Mouse (Mus musculus): ENCODE measurements at regions not wholly inside any gene's neighbourhood (a gene's known extent, or its start where the extent isn't known, plus 50 kb on each side); places are given as distances from the start of the nearest gene placed in this dataset.

- DNase-seq: no peak
Observed at GRCm38 (mm10) chr1:76322943-76323559, 777.0 kb downstream of the Slc4a3 start.

DNA sequence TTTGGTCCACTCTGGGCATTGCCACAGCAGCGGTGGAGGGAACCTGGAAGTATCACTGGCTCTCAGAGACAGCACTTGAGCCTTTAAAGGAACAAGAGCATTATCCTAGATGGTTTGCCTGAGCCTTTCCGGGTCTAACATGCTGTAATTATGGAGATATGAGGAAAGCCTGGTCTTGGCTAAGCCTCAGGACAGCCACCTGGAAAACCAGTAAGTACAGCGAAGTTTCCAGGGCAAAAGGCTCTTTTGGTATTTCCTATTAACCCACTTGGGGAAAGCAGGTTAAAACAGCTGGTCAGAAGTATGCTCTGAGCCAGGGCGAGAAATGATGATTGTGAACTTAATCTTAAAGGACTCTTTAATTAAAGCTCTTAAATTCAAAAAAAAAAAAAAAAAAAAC, 777.5 kb downstream of the Slc4a3 start:
- peak; percentile 11 for DNase-seq

DNA sequence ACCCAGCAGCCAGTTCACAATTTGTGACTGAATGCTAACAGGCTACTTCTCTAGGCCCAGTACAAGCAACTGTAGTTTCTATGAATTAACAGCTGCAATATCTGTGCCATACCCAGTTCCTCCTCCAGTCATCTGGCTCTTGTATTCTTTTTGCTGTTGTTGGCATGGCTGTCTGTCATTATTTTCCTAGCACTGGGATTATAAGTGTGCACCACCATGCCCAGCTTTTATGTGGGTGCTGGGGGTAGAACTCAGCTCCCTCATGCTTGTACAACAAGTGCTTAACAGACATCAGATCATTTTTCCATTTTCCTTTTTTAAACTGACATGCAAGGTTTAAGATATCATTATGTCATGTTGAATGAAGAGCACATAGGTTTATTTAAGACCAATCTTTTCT, 789.9 kb downstream of the Slc4a3 start:
- DNase-seq: no peak

GRCm38 (mm10) chr1:76362106-76362505, 816.0 kb downstream of the Slc4a3 start:
- no peak for DNase-seq

- peak; percentile 83 for DNase-seq
Observed at GRCm38 (mm10) chr1:76373931-76374330, 827.9 kb downstream of the Slc4a3 start.

DNA sequence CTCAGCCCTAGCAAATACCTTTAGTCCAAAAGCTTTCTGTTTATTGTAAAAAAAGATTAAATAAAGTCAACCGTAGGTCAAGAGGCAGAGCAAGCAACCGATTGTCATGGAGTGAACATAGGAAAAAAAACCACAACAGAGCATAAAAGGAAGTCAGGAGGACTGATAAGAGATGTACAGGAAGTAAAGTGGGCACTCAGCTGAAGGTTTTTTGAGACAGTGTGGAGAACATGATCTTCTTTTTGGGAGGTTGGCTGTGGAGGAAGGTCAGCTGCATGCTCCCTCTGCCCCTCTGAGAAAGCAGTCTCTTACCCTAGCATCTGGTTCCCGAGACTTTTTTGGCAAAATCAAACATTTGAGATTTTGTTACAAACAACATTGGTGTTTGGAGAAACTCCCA, 832.1 kb downstream of the Slc4a3 start:
- no peak for DNase-seq

DNA sequence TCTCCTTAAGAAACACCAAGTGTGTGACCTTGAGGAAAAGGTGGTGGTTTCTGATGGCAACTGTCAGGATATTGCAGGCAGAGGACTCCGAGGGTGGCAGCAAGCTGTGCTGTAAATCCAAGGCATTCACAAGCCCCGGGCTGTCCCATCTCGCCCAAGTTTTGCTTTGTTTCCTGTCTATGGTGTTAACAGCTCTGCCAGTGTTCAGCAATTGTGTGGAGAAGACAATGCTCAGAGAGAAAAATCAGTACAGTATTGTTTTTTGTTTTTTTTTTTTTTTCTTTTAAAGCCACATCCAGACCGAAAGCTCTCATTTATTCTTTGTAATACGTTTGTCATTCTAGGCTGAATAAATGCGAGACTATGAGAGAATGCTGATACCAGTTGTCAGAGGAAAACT, 846.5 kb downstream of the Slc4a3 start:
- DNase-seq: no peak

GRCm38 (mm10) chr1:76394038-76394437, 848.0 kb downstream of the Slc4a3 start:
- DNase-seq: no peak

DNA sequence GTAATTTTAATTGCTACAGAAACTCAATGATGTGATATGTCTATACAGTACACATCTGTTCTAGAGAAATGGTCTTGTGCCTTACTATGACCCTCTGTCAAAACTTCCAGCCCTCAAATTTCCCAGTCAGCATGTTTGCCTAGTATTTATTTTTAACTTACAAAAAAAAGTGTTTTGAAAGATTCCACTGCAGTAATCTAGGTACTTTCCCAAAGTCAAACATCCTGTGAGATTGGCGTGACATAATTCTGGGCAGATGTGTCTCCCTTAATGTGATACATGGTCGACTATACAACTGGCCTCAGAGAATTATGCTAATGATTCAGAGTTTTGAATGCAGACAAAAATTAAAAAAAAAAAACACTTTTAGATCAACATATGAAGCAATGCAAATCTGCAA, 856.8 kb downstream of the Slc4a3 start:
- no peak for DNase-seq

GRCm38 (mm10) chr1:76404003-76404402, 857.9 kb downstream of the Slc4a3 start:
- no peak for DNase-seq

DNA sequence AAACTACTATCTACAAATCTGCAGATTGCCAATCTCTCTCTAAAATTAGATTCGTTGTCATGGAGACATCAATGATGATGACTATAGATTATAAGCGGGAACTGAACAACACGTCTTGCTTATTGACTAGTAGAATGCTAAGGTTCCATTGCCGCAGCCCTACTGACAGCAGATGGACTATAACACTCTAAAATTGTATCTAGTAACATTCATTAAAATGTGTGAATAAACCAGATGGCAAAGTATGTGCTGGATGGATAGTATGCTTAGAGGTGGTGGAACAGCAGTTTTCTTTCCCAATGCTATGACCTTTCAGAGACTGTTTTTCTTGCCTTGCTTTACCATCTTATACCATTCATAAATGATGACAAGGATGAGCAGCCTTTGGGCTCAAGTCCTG, 864.7 kb downstream of the Slc4a3 start:
- DNase-seq: no peak

- no peak for DNase-seq
Observed at GRCm38 (mm10) chr1:76420525-76420924, 874.5 kb downstream of the Slc4a3 start.

DNA sequence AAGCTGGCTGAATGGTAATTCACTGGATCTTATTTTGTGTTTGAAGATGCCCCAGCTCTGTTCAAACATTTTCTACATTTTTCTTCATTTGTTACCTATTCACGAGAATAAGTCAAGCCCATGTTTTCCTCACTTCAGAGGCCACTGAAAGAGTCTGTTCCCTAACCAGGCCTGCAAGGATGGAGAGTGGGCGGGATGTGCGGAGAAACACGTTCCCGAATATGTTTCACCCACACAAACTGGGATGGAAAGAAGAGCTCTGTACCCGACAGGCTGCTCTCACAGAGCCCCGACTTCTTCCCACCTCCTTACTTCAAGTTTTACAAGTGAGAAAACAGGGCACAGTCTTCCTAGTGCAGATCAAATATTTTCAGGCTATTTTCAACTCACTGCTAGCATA, 881.4 kb downstream of the Slc4a3 start:
- no peak for DNase-seq

DNA sequence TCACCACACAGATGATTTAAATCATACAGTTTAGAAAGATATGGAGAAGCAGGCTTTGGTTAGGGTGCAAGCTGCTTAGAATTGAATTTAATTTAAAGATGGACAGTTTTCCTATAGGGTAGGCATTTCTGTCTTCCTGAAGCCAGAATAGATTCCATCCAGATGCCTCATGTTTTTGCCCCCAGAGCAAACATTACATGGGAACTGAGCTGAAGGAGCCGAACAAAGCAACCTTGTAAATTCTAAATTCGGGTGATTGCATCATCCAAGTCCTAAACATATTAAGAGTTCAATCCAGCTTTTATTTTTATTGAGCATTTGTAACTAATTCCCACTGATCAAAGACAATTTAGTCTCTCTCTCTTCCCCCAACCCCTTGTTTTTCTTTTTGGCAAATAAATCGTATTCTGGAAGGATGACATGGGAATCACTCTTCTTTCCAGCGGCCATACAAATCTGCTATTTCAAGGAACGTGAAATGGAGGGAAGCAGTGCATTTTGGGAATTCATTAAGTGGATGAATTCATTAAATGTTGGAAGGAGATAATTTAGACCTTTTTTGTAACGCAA, 884.1 kb downstream of the Slc4a3 start:
- DNase-seq: no peak

GRCm38 (mm10) chr1:76433481-76433941, 887.4 kb downstream of the Slc4a3 start:
- no peak for DNase-seq

DNA sequence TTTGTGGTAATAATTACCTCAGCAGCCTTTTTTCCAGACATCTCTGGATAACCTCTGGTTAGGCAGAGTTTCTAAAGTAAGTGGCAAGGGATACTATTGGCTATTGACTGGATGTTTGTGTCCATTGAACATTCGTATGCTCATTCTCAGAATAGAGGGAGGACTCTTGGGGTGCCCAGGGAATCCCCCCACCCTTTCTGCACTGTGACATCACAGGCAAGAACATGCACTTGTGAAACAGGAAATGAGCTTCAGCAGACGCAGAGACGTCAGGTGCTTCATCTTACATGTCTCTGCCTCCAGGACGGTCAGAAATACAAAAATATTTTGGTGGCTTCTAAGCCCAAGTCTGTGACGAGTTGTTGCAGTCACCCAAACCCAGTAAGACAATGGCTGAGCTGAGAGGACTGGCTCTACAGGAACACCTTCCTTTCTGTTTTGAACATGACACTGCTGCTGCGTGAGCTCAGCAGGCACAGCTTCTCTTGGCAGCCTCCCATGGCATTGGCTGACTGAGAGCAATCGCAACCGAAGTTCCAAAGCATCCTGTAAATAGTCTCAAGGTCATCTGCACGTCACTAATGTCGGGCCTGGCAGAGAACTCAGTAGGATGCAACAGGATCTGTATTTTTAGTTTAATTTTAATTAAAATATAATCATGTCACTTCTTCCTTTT, 904.6 kb downstream of the Slc4a3 start:
- DNase-seq: no peak

DNA sequence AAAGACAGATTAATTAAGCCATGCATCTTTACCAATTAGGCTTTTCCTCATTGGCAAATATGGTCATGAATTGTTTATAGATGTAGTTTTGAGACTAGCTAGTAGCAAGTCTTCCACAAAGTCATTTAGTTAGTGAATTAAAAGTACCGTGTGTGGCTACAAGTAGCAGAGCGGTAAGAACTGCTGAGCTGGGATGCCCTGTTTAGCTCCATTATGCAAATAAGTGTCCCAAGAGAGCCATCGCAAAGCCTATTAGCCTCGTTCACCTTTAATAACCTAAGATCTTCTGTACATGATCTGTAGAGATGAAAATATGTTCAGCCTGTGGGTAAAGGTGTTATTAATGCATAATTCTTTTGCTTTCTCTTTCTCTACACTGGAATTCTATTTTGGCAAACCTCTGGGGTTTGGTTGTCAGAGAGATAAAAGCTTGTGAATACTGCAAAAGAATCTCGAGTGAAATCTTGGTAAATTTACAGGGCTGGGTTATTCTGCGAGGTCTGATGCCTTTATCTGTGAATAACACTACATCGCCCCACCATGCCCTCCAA, 907.2 kb downstream of the Slc4a3 start:
- no peak for DNase-seq

GRCm38 (mm10) chr1:76466562-76466961, 920.5 kb downstream of the Slc4a3 start:
- no peak for DNase-seq

DNA sequence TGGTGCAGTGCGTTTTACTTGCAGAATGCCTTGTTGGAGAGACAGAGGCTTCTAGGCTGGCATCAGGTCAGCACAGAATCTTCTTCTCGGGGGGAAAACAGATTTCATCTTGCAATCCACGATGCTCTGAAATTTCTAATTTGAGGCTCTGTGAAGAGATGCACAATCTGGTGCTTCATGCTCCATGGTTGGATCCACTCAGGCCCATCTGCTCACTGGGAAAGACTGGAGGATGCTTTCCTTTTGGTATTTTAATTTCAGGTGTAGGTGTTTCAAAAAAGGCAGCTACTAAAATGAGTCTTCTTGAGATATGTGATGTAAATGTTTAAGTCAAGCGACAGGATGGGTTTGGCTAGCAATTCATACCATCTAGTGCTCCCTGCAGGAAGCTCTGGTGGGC, 938.1 kb downstream of the Slc4a3 start:
- no peak for DNase-seq

DNA sequence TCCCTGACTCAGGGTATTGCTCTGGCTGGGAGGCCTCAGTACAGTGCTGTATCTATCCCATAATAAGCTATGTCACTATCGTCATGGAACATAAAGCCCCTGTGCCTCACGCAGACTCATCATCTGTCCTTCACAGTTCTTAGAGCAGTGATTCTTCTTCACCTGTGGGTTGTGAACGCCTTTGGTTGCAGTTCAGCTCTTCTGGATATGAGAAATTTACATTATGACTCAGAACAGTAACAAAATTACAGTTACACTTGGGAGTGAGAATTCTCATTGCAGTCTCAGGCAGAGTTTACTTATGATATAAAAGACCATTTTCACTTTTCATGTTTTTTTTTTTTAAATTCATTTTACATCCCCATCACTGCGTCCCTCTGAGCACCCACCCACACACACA, 941.4 kb downstream of the Slc4a3 start:
- DNase-seq: no peak

- no peak for DNase-seq
Observed at GRCm38 (mm10) chr1:76489681-76490492, 943.8 kb downstream of the Slc4a3 start.

GRCm38 (mm10) chr1:76490719-76491118, 944.7 kb downstream of the Slc4a3 start:
- no peak for DNase-seq

- DNase-seq: no peak
Observed at GRCm38 (mm10) chr1:76491187-76491586, 945.1 kb downstream of the Slc4a3 start.
